Mouse (Mus musculus) embryo, embryonic 10.5 days (tissue): ENCODE data around the gene Tagln2.

Source experiments
- DNase-seq: peaks from one replicate; pipeline ENCODE4 v3.0.0-alpha.2; 2015; ENCODE audit warnings: low spot score

Gene Tagln2

GRCm38 (mm10) chr1:172503111-172503997 is 3.5 kb downstream of the Tagln2 start:
- no peak for DNase-seq

- no peak for DNase-seq
Measured at GRCm38 (mm10) chr1:172504756-172505155, 4.9 kb downstream of the Tagln2 start.

- DNase-seq: no peak
Measured at GRCm38 (mm10) chr1:172507001-172507400, 7.2 kb downstream of the Tagln2 start.

GRCm38 (mm10) chr1:172507701-172508100 is 7.9 kb downstream of the Tagln2 start:
- no peak for DNase-seq

GRCm38 (mm10) chr1:172508172-172508571 is 8.3 kb downstream of the Tagln2 start:
- DNase-seq: no peak

GRCm38 (mm10) chr1:172509235-172509634 is 9.4 kb downstream of the Tagln2 start:
- DNase-seq: no peak

- no peak for DNase-seq
Measured at GRCm38 (mm10) chr1:172509983-172510382, 10.1 kb downstream of the Tagln2 start.

- DNase-seq: no peak
Measured at GRCm38 (mm10) chr1:172510421-172510972, 10.7 kb downstream of the Tagln2 start.

- DNase-seq: peak; percentile 49
Measured at GRCm38 (mm10) chr1:172512962-172513361, 13.1 kb downstream of the Tagln2 start.

- DNase-seq: no peak
Measured at GRCm38 (mm10) chr1:172513525-172514212, 13.8 kb downstream of the Tagln2 start.

GRCm38 (mm10) chr1:172514213-172514529 is 14.3 kb downstream of the Tagln2 start:
- DNase-seq: no peak

GRCm38 (mm10) chr1:172514551-172515268 is 14.9 kb downstream of the Tagln2 start:
- no peak for DNase-seq

- DNase-seq: no peak
Measured at GRCm38 (mm10) chr1:172515396-172515795, 15.5 kb downstream of the Tagln2 start.

- no peak for DNase-seq
Measured at GRCm38 (mm10) chr1:172518013-172518412, 18.2 kb downstream of the Tagln2 start.

- no peak for DNase-seq
Measured at GRCm38 (mm10) chr1:172519644-172520043, 19.8 kb downstream of the Tagln2 start.

- peak; percentile 99 for DNase-seq
Measured at GRCm38 (mm10) chr1:172520576-172521440, 21.0 kb downstream of the Tagln2 start, which contains the start of gene Cfap45. Cfap45 (plus strand) TSS chr1:172520801.

GRCm38 (mm10) chr1:172522524-172522923 is 22.7 kb downstream of the Tagln2 start:
- no peak for DNase-seq

GRCm38 (mm10) chr1:172523699-172524101 is 23.9 kb downstream of the Tagln2 start:
- no peak for DNase-seq

GRCm38 (mm10) chr1:172525027-172525764 is 25.3 kb downstream of the Tagln2 start:
- peak; percentile 68 for DNase-seq

GRCm38 (mm10) chr1:172525971-172526370 is 26.1 kb downstream of the Tagln2 start:
- DNase-seq: no peak
